Mouse (Mus musculus): ENCODE data around the gene Ndufv3. TPM values are rescaled to one million over a fixed set of nuclear protein-coding genes. Genes with fewer than 3 reads are reported as not detected.
"Not testable (repeated sequence)": the region's sequence is repeated elsewhere in the genome, so short reads cannot be mapped to it uniquely, and the experiment has no call there.

Ndufv3 gene
- polyA plus RNA-seq, 1 experiment from 2014 or later: 457 TPM

GRCm38 (mm10) chr17:31540809-31541459 lies 21.0 kb downstream of the Ndufv3 start:
- DNase-seq (ENCODE audit: low spot score) (no peak), ATAC-seq (peak; percentile 24; the same call in 1 of the 2 replicates)
- H3K9me3 ChIP-seq (replicated peaks; ENCODE audit: control insufficient read depth, low read length): no peaks in the 10 kb centered on the region
- H3K9ac ChIP-seq (ENCODE audit: low read length): no peak overlapping the region
- peak overlapping the region; percentile 54; the same call in 1 of the 2 replicates for H3K27ac ChIP-seq (ENCODE audit: low read depth, low read length)
- H3K4me3 ChIP-seq (ENCODE audit: low read depth, low read length): no peak overlapping the region
- H3K4me1 ChIP-seq (ENCODE audit: control insufficient read depth, insufficient read depth, low read length): peaks cover 2% of the 10 kb centered on the region
- H3K36me3 ChIP-seq (ENCODE audit: control insufficient read depth, insufficient read depth, low read length): no peaks in the 10 kb centered on the region
- WGBS: 43% methylated on average over 4 of the region's 4 CpGs
- H3K4me2 ChIP-seq (ENCODE audit: low read length): no peak overlapping the region
- no peaks in the 10 kb centered on the region for H3K27me3 ChIP-seq (replicated peaks; ENCODE audit: control insufficient read depth, insufficient read depth, low read length)

GRCm38 (mm10) chr17:31541460-31541831 lies 21.5 kb downstream of the Ndufv3 start:
- DNase-seq (ENCODE audit: low spot score) (peak; percentile 64), ATAC-seq (peak; percentile 49)
- Histone ChIP-seq H3K9ac (ENCODE audit: low read length) (no peak overlapping the region), H3K4me3 (ENCODE audit: low read depth, low read length) (no peak overlapping the region), H3K27me3 (replicated peaks; ENCODE audit: control insufficient read depth, insufficient read depth, low read length) (no peaks in the 10 kb centered on the region), H3K36me3 (ENCODE audit: control insufficient read depth, insufficient read depth, low read length) (no peaks in the 10 kb centered on the region), H3K4me1 (ENCODE audit: control insufficient read depth, insufficient read depth, low read length) (no peaks in the 10 kb centered on the region), H3K4me2 (ENCODE audit: low read length) (no peak overlapping the region), H3K27ac (ENCODE audit: low read depth, low read length) (peak overlapping the region; percentile 62), H3K9me3 (replicated peaks; ENCODE audit: control insufficient read depth, low read length) (no peaks in the 10 kb centered on the region)
- WGBS: 30% methylated on average over 6 of the region's 6 CpGs

DNA sequence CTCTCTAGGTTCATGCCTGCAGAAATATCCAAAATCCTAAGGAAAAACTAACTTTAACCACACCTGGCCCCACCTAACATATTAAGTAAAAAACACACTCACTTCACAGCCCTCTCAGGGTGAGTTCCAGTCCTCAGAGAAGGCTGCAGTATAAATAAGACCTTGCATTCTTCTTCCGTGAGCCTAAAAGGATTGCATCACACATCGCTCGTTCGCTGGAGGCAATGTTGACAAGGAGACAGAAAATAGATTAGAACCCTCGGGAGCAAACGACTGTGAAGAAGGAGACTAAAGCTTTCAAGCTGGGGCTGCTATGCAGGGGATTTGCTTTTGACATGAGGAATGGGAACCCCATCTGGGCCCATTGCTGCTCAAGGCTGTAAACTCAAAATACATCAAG lies 23.7 kb downstream of the Ndufv3 start:
- Histone ChIP-seq H3K9ac (ENCODE audit: low read length) (no peak overlapping the region), H3K4me1 (ENCODE audit: control insufficient read depth, insufficient read depth, low read length) (no peaks in the 10 kb centered on the region), H3K9me3 (replicated peaks; ENCODE audit: control insufficient read depth, low read length) (no peaks in the 10 kb centered on the region), H3K4me2 (ENCODE audit: low read length) (no peak overlapping the region), H3K27ac (ENCODE audit: low read depth, low read length) (no peak overlapping the region), H3K27me3 (replicated peaks; ENCODE audit: control insufficient read depth, insufficient read depth, low read length) (no peaks in the 10 kb centered on the region), H3K36me3 (ENCODE audit: control insufficient read depth, insufficient read depth, low read length) (no peaks in the 10 kb centered on the region), H3K4me3 (ENCODE audit: low read depth, low read length) (no peak overlapping the region)
- ATAC-seq: no peak
- 21% methylated on average over 6 of the region's 6 CpGs for WGBS
- no peak for DNase-seq (ENCODE audit: low spot score)

DNA sequence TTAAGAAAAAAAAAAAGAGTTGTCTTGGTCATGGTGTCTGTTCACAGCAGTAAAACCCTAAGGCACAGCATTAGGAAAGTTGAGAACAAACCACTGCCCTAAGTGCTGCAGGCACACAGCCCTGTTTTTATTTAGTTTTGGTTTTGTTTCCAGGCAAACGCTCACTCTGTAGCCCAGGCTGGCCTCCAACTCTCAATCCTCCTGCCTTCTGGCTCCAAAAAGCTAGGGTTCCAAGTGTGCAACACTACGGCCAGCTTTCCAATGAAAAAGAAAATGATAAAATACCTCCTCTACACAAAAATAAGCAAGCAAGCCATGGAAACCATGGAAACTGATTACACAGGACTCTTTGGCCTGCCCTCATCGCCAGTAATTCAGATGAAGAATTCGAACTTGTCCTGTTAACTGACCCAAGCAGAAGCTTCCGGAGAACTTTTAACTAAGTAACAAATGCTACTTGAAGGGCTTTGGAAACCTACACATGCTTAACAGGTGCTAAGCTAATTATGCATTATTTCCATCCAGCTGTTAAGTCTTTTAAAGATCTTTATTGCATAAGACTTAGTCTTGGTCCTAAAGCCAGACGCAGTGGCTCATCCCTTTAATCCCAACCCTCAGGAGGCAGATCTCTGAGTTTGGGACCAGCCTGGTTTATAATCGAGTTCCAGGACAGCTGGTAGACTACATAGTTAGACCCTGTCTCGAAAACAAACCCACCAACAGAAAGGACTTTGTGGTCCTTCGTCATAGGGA lies 26.7 kb downstream of the Ndufv3 start:
- Histone ChIP-seq H3K9ac (ENCODE audit: low read length) (no peak overlapping the region), H3K4me2 (ENCODE audit: low read length) (no peak overlapping the region), H3K4me1 (ENCODE audit: control insufficient read depth, insufficient read depth, low read length) (no peaks in the 10 kb centered on the region), H3K27me3 (replicated peaks; ENCODE audit: control insufficient read depth, insufficient read depth, low read length) (no peaks in the 10 kb centered on the region), H3K9me3 (replicated peaks; ENCODE audit: control insufficient read depth, low read length) (no peaks in the 10 kb centered on the region), H3K36me3 (ENCODE audit: control insufficient read depth, insufficient read depth, low read length) (no peaks in the 10 kb centered on the region), H3K27ac (ENCODE audit: low read depth, low read length) (no peak overlapping the region), H3K4me3 (ENCODE audit: low read depth, low read length) (no peak overlapping the region)
- 88% methylated on average over 9 of the region's 9 CpGs for WGBS
- ATAC-seq (no peak), DNase-seq (ENCODE audit: low spot score) (no peak)

DNA sequence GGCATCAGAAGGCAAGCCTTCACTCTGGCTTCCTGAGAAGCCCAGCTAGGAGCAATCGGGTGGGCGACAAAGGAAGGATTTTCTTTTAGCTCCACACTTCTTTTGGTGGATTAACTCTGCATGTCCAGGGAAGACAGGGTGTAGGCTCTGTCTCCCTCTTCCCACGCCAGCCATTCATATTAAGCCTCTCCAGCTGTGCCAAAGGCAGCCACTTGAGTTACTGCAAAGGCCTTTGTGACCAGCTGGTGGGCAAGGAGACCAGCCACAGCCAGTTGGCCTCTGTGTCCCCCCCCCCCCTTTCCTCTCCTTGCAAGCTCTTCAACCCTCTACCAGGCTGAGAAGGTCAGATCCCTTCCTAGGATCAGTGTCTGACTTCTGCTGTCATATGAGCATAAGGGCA lies 28.1 kb downstream of the Ndufv3 start:
- H3K9me3 ChIP-seq (replicated peaks; ENCODE audit: control insufficient read depth, low read length): no peaks in the 10 kb centered on the region
- no peaks in the 10 kb centered on the region for H3K4me1 ChIP-seq (ENCODE audit: control insufficient read depth, insufficient read depth, low read length)
- no peaks in the 10 kb centered on the region for H3K27me3 ChIP-seq (replicated peaks; ENCODE audit: control insufficient read depth, insufficient read depth, low read length)
- H3K36me3 ChIP-seq (ENCODE audit: control insufficient read depth, insufficient read depth, low read length): no peaks in the 10 kb centered on the region
- no peak overlapping the region for H3K4me2 ChIP-seq (ENCODE audit: low read length)
- no peak for DNase-seq (ENCODE audit: low spot score)
- ATAC-seq: no peak
- 18% methylated on average over 3 of the region's 3 CpGs for WGBS
- no peak overlapping the region for H3K27ac ChIP-seq (ENCODE audit: low read depth, low read length)
- H3K4me3 ChIP-seq (ENCODE audit: low read depth, low read length): no peak overlapping the region
- no peak overlapping the region for H3K9ac ChIP-seq (ENCODE audit: low read length)

DNA sequence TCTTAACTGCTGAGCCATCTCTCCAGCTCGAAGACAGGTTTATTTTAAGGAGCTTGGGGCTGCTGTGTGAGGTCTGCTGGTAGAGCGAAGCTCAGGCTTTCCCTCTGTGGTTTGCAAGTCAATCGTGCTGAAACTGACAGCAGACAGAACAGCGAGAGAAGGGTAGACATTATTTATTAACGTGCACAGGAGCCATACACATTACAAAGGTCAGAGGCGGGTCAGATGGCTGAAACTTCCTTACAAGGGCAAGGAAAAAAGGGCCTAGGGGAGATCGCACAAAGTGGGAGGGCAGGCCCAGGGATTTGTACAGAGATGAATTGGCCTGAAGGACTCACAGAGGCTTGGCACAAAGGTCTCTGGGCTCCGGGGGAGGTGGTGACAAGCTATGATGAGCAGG lies 29.5 kb downstream of the Ndufv3 start:
- ATAC-seq: no peak

GRCm38 (mm10) chr17:31552601-31553000 lies 32.7 kb downstream of the Ndufv3 start:
- H3K27ac ChIP-seq (ENCODE audit: low read depth, low read length); H3K4me1 ChIP-seq (ENCODE audit: control insufficient read depth, insufficient read depth, low read length); H3K36me3 ChIP-seq (ENCODE audit: control insufficient read depth, insufficient read depth, low read length); DNase-seq (ENCODE audit: low spot score); H3K4me2 ChIP-seq (ENCODE audit: low read length); H3K9me3 ChIP-seq (replicated peaks; ENCODE audit: control insufficient read depth, low read length); H3K27me3 ChIP-seq (replicated peaks; ENCODE audit: control insufficient read depth, insufficient read depth, low read length); H3K9ac ChIP-seq (ENCODE audit: low read length); H3K4me3 ChIP-seq (ENCODE audit: low read depth, low read length); ATAC-seq: not testable (repeated sequence)
- WGBS: 94% methylated on average over 23 of the region's 23 CpGs

More for the DNA sequence above, 29.5 kb downstream of the Ndufv3 start:
- Histone ChIP-seq H3K36me3 (ENCODE audit: control insufficient read depth, insufficient read depth, low read length) (no peaks in the 10 kb centered on the region), H3K9me3 (replicated peaks; ENCODE audit: control insufficient read depth, low read length) (no peaks in the 10 kb centered on the region), H3K27me3 (replicated peaks; ENCODE audit: control insufficient read depth, insufficient read depth, low read length) (no peaks in the 10 kb centered on the region), H3K4me1 (ENCODE audit: control insufficient read depth, insufficient read depth, low read length) (no peaks in the 10 kb centered on the region), H3K27ac (ENCODE audit: low read depth, low read length) (no peak overlapping the region), H3K4me3 (ENCODE audit: low read depth, low read length) (no peak overlapping the region), H3K4me2 (ENCODE audit: low read length) (no peak overlapping the region), H3K9ac (ENCODE audit: low read length) (no peak overlapping the region)
- WGBS: 71% methylated on average over 8 of the region's 8 CpGs
- DNase-seq (ENCODE audit: low spot score): no peak

DNA sequence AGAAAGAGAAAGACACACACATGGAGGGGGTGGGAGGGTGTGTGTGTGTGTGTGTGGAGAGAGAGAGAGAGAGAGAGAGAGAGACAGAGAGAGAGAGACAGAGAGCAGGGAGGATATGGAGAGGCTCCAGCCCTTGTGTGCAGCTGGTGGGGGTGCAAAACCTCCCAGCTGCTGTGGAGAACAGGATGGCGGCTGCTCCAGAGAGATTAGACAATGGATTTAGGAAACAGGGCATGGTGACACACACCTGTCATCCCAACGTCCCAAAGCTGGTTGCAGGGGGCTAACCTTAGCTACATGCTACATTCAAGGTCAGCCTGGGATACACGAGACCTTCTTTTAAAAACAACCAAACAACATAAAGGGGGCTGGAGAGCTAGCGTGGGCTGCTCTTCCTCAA lies 36.3 kb downstream of the Ndufv3 start:
- Histone ChIP-seq H3K9ac (ENCODE audit: low read length) (no peak overlapping the region), H3K9me3 (replicated peaks; ENCODE audit: control insufficient read depth, low read length) (no peaks in the 10 kb centered on the region), H3K27me3 (replicated peaks; ENCODE audit: control insufficient read depth, insufficient read depth, low read length) (no peaks in the 10 kb centered on the region), H3K4me2 (ENCODE audit: low read length) (no peak overlapping the region), H3K4me1 (ENCODE audit: control insufficient read depth, insufficient read depth, low read length) (peaks cover 11% of the 10 kb centered on the region), H3K4me3 (ENCODE audit: low read depth, low read length) (no peak overlapping the region), H3K36me3 (ENCODE audit: control insufficient read depth, insufficient read depth, low read length) (no peaks in the 10 kb centered on the region), H3K27ac (ENCODE audit: low read depth, low read length) (peak overlapping the region; percentile 10; the same call in 1 of the 2 replicates)
- WGBS: 64% methylated on average over 4 of the region's 4 CpGs
- ATAC-seq (no peak), DNase-seq (ENCODE audit: low spot score) (no peak)

All from forebrain, embryonic 14.5 days (tissue).